Comparison of ENCODE assay signal across 19 mouse cellular contexts in genomic region chr10:96601670-96602069, GRCm38 (mm10).
"Had no signal": no experiment of that assay in that cellular context is flagged by ENCODE, and none has a peak within 500 bp of the region (broad histone marks: within the 10 kb centered on the region; RNA-seq: fewer than 3 reads in every experiment).

No protein-coding gene starts in this region.

- ATAC-seq: midbrain, embryonic 15.5 days had no signal

- H3K27ac ChIP-seq: liver, embryonic 14.5 days; midbrain, embryonic 10.5 days; midbrain, embryonic 12.5 days; midbrain, embryonic 15.5 days; neural tube, embryonic 12.5 days; stomach, embryonic 15.5 days; stomach, postnatal 0 days had no signal

- H3K27me3 ChIP-seq: midbrain, embryonic 12.5 days; midbrain, embryonic 15.5 days; neural tube, embryonic 12.5 days; stomach, embryonic 15.5 days had no signal

- H3K9me3 ChIP-seq: midbrain, embryonic 10.5 days; midbrain, embryonic 12.5 days; midbrain, embryonic 15.5 days; neural tube, embryonic 12.5 days; stomach, embryonic 15.5 days had no signal

- H3K4me2 ChIP-seq: lung, embryonic 14.5 days; midbrain, embryonic 12.5 days; midbrain, embryonic 15.5 days; neural tube, embryonic 12.5 days; stomach, embryonic 15.5 days had no signal

- H3K4me3 ChIP-seq: midbrain, embryonic 10.5 days; midbrain, embryonic 12.5 days; midbrain, embryonic 15.5 days; neural tube, embryonic 12.5 days; stomach, embryonic 15.5 days had no signal

- DNase-seq: lung, adult 18-20 months; lung, embryonic 14.5 days; lung, postnatal 10 days; lung, postnatal 4 days; retina, postnatal 1 day; right cerebral cortex, adult 18-20 months; right cerebral cortex, postnatal 25 days; right cerebral cortex, postnatal 4 days; spleen, adult 18-20 months; thymus, adult 2 months; thymus, postnatal 25 days; thymus, postnatal 4 days had no signal

- H3K4me1 ChIP-seq: midbrain, embryonic 10.5 days; midbrain, embryonic 12.5 days; midbrain, embryonic 15.5 days; neural tube, embryonic 12.5 days; stomach, embryonic 15.5 days had no signal

- H3K36me3 ChIP-seq: midbrain, embryonic 10.5 days; midbrain, embryonic 12.5 days; midbrain, embryonic 15.5 days; neural tube, embryonic 12.5 days; stomach, embryonic 15.5 days had no signal

- H3K9ac ChIP-seq: liver, embryonic 14.5 days; lung, embryonic 14.5 days; midbrain, embryonic 12.5 days; midbrain, embryonic 15.5 days; neural tube, embryonic 12.5 days; stomach, embryonic 15.5 days had no signal
